Mouse (Mus musculus) limb, embryonic 14.5 days (tissue): Measurements from ENCODE around the gene Zcchc4. TPM values are rescaled to one million over a fixed set of nuclear protein-coding genes. Genes with fewer than 3 reads are reported as not detected.

Experiments
- ATAC-seq: fragments of 200-750 bp; cut with Nextera tagmentation; 2 replicates; pipeline ENCODE4 v1.8.0; 2017; ENCODE audit warnings: low read depth, moderate number of reproducible peaks, moderate TSS enrichment; ENCODE audit not compliant: low FRiP score
- DNase-seq: peaks from one replicate; pipeline ENCODE4 v3.0.0-alpha.2; 2015; ENCODE audit warnings: low spot score
- H3K27ac ChIP-seq: fragments of 300-500 bp; sonication (generic); replicated peaks from 2 replicates; pipeline ENCODE4 v1.5.1; 2014; ENCODE audit warnings: low read depth, mild to moderate bottlenecking, low read length, moderate library complexity, mixed read lengths
- H3K27me3 ChIP-seq: fragments of 300-500 bp; sonication (generic); 2 replicates; pipeline ENCODE4 v1.6.1; 2014; ENCODE audit warnings: low read length, mixed read lengths; ENCODE audit not compliant: control insufficient read depth, insufficient read depth
- H3K36me3 ChIP-seq: fragments of 300-500 bp; sonication (generic); 2 replicates; pipeline ENCODE4 v1.6.1; 2014; ENCODE audit warnings: mild to moderate bottlenecking, low read length, moderate library complexity, mixed read lengths; ENCODE audit not compliant: control insufficient read depth, insufficient read depth
- H3K4me1 ChIP-seq: fragments of 300-500 bp; sonication (generic); 2 replicates; pipeline ENCODE4 v1.6.1; 2014; ENCODE audit warnings: antibody characterized with exemption, low read length, mixed read lengths; ENCODE audit not compliant: control insufficient read depth, insufficient read depth
- H3K4me2 ChIP-seq: fragments of 300-500 bp; sonication (generic); replicated peaks from 2 replicates; pipeline ENCODE4 v1.6.1; 2014; ENCODE audit warnings: low read depth, mild to moderate bottlenecking, low read length, moderate library complexity; ENCODE audit not compliant: severe bottlenecking
- H3K4me3 ChIP-seq: fragments of 300-500 bp; sonication (generic); replicated peaks from 2 replicates; pipeline ENCODE4 v1.5.1; 2014; ENCODE audit warnings: low read length
- H3K9ac ChIP-seq: fragments of 300-500 bp; sonication (generic); 2 replicates; pipeline ENCODE4 v1.6.1; 2014; ENCODE audit warnings: mild to moderate bottlenecking, low read depth, low read length, moderate library complexity; ENCODE audit not compliant: severe bottlenecking
- H3K9me3 ChIP-seq: fragments of 300-500 bp; sonication (generic); 2 replicates; pipeline ENCODE4 v1.6.1; 2016; ENCODE audit warnings: low read length; ENCODE audit not compliant: control insufficient read depth
- POLR2A ChIP-seq: fragments of 200-500 bp; IDR thresholded peaks from 2 replicates; pipeline ENCODE4 v1.8.0; 2012; ENCODE audit warnings: inconsistent platforms, mild to moderate bottlenecking, moderate library complexity, borderline replicate concordance; ENCODE audit not compliant: insufficient read depth, insufficient read length; ENCODE audit errors: extremely low read depth
- WGBS: fragments of 180-500 bp; shearing (Covaris S2); extraction: QIAGEN DNeasy Blood & Tissue Kit; methylation state at CpG from one replicate; pipeline ENCODE4 v1.1.7; 2014; 5-methylcytosine and 5-hydroxymethylcytosine counted together
- polyA plus RNA-seq, 2 experiments: library from polyadenylated mRNA; depleted of rRNA in 1 of 2; stranded (reverse) in 1 of 2; unstranded in 1 of 2; fragments of >200 nt; fragmentation: Nextera tagmentation in 1 of 2; extraction: Ambion mirVana in 1 of 2; gene quantifications; 2 replicates each; pipeline versions ENCODE4 v1.2.1 to v1.2.3; 2012 to 2014

The Zcchc4 gene
- polyA plus RNA-seq, 2 experiments, result 12.0 to 22.5 TPM

- no peak for ATAC-seq
Observed at GRCm38 (mm10) chr5:52794109-52794508, 18.9 kb downstream of the Zcchc4 start.

GRCm38 (mm10) chr5:52799274-52799985 is 24.2 kb downstream of the Zcchc4 start:
- H3K27ac ChIP-seq, result no peak overlapping the region
- no peak for ATAC-seq
- H3K9me3 ChIP-seq, result no peaks in the 10 kb centered on the region
- no peak overlapping the region for H3K4me3 ChIP-seq
- DNase-seq, result no peak
- H3K4me2 ChIP-seq, result no peak overlapping the region
- no peaks in the 10 kb centered on the region for H3K4me1 ChIP-seq
- no peak for TF ChIP-seq POLR2A
- no peaks in the 10 kb centered on the region for H3K27me3 ChIP-seq
- no peak overlapping the region for H3K9ac ChIP-seq
- H3K36me3 ChIP-seq, result peaks cover 39% of the 10 kb centered on the region
- 88% methylated on average over 12 of the region's 12 CpGs for WGBS

More at GRCm38 (mm10) chr5:52794109-52794508, 18.9 kb downstream of the Zcchc4 start:
- WGBS, result 96% methylated on average over 9 of the region's 9 CpGs
- no peak for TF ChIP-seq POLR2A
- DNase-seq, result no peak
- Histone ChIP-seq H3K36me3 (peaks cover 30% of the 10 kb centered on the region), H3K9ac (no peak overlapping the region), H3K9me3 (no peaks in the 10 kb centered on the region), H3K4me1 (no peaks in the 10 kb centered on the region), H3K27me3 (no peaks in the 10 kb centered on the region), H3K4me3 (no peak overlapping the region), H3K4me2 (no peak overlapping the region), H3K27ac (no peak overlapping the region)

- Histone ChIP-seq H3K27me3 (no peaks in the 10 kb centered on the region), H3K4me3 (no peak overlapping the region), H3K27ac (no peak overlapping the region), H3K9me3 (no peaks in the 10 kb centered on the region), H3K4me2 (no peak overlapping the region), H3K9ac (no peak overlapping the region), H3K36me3 (peaks cover 17% of the 10 kb centered on the region; the same call in 1 of the 2 replicates), H3K4me1 (no peaks in the 10 kb centered on the region)
- no peak for DNase-seq
- no peak for ATAC-seq
- 62% methylated on average over 4 of the region's 4 CpGs for WGBS
- TF ChIP-seq POLR2A, result no peak
Observed at GRCm38 (mm10) chr5:52805801-52806200, 30.6 kb downstream of the Zcchc4 start.

- H3K4me3 ChIP-seq, result no peak overlapping the region
- H3K27ac ChIP-seq, result no peak overlapping the region
- no peaks in the 10 kb centered on the region for H3K27me3 ChIP-seq
- 42% methylated on average over 8 of the region's 8 CpGs for whole genome bisulfite sequencing
- no peaks in the 10 kb centered on the region for H3K9me3 ChIP-seq
- H3K4me1 ChIP-seq, result no peaks in the 10 kb centered on the region
- H3K4me2 ChIP-seq, result no peak overlapping the region
- no peak overlapping the region for H3K9ac ChIP-seq
- TF ChIP-seq POLR2A, result no peak
- H3K36me3 ChIP-seq, result peaks cover 17% of the 10 kb centered on the region; the same call in 1 of the 2 replicates
- DNase-seq (no peak), ATAC-seq (no peak)
Observed at GRCm38 (mm10) chr5:52806349-52806748, 31.1 kb downstream of the Zcchc4 start.

GRCm38 (mm10) chr5:52807030-52807429 is 31.8 kb downstream of the Zcchc4 start:
- 47% methylated on average over 7 of the region's 7 CpGs for whole genome bisulfite sequencing
- ATAC-seq, result no peak
- DNase-seq, result no peak
- Histone ChIP-seq H3K4me2 (no peak overlapping the region), H3K36me3 (peaks cover 14% of the 10 kb centered on the region; the same call in 1 of the 2 replicates), H3K27me3 (no peaks in the 10 kb centered on the region), H3K4me1 (no peaks in the 10 kb centered on the region), H3K4me3 (no peak overlapping the region), H3K9ac (no peak overlapping the region), H3K9me3 (no peaks in the 10 kb centered on the region), H3K27ac (no peak overlapping the region)
- TF ChIP-seq POLR2A, result no peak
